Mouse (Mus musculus) neural tube, embryonic 11.5 days (tissue): Measurements from ENCODE around the gene Tgfbi. TPM values are rescaled to one million over a fixed set of nuclear protein-coding genes. Genes with fewer than 3 reads are reported as not detected.

Source experiments
- ATAC-seq: fragments of 200-750 bp; cut with Nextera tagmentation; 2 replicates; pipeline ENCODE4 v1.8.0; 2017; ENCODE audit warnings: moderate number of reproducible peaks, mild to moderate bottlenecking, moderate TSS enrichment, moderate library complexity; ENCODE audit not compliant: insufficient read depth, low FRiP score, low TSS enrichment
- DNase-seq: peaks from one replicate; pipeline ENCODE4 v3.0.0-alpha.2; 2015; ENCODE audit warnings: low spot score
- H3K27ac ChIP-seq: fragments of 300-500 bp; sonication (generic); 2 replicates; pipeline ENCODE4 v1.5.1; 2014; ENCODE audit warnings: low read depth, mild to moderate bottlenecking, low read length
- H3K27me3 ChIP-seq: fragments of 300-500 bp; sonication (generic); 2 replicates; pipeline ENCODE4 v1.6.1; 2014; ENCODE audit warnings: mild to moderate bottlenecking, low read length, mixed read lengths; ENCODE audit not compliant: control insufficient read depth, insufficient read depth
- H3K36me3 ChIP-seq: fragments of 300-500 bp; sonication (generic); 2 replicates; pipeline ENCODE4 v1.6.1; 2014; ENCODE audit warnings: mild to moderate bottlenecking, low read length, moderate library complexity, mixed read lengths; ENCODE audit not compliant: control insufficient read depth, insufficient read depth
- H3K4me1 ChIP-seq: fragments of 300-500 bp; sonication (generic); 2 replicates; pipeline ENCODE4 v1.6.1; 2014; ENCODE audit warnings: low read length, mixed read lengths; ENCODE audit not compliant: control insufficient read depth, insufficient read depth
- H3K4me2 ChIP-seq: fragments of 300-500 bp; sonication (generic); 2 replicates; pipeline ENCODE4 v1.6.1; 2014; ENCODE audit warnings: low read depth, mild to moderate bottlenecking, moderate library complexity
- H3K4me3 ChIP-seq: fragments of 300-500 bp; sonication (generic); 2 replicates; pipeline ENCODE4 v1.5.1; 2014; ENCODE audit warnings: low read depth, low read length
- H3K9ac ChIP-seq: fragments of 300-500 bp; sonication (generic); 2 replicates; pipeline ENCODE4 v1.6.1; 2014; ENCODE audit warnings: mild to moderate bottlenecking, low read length
- H3K9me3 ChIP-seq: fragments of 300-500 bp; sonication (generic); 2 replicates; pipeline ENCODE4 v1.6.1; 2016; ENCODE audit warnings: low read length; ENCODE audit not compliant: control insufficient read depth
- WGBS: fragments of 180-500 bp; shearing (Covaris S2); extraction: QIAGEN DNeasy Blood & Tissue Kit; methylation state at CpG from one replicate; pipeline ENCODE4 v1.1.7; 2014; 5-methylcytosine and 5-hydroxymethylcytosine counted together
- polyA plus RNA-seq: library from polyadenylated mRNA; unstranded; fragments of >200 nt; fragmentation: Nextera tagmentation; extraction: Ambion mirVana; gene quantifications from 2 replicates; pipeline ENCODE4 v1.2.1, GENCODE M21; 2014

Tgfbi gene
- polyA plus RNA-seq, 1 experiment from 2014 or later: 50.6 TPM

DNA sequence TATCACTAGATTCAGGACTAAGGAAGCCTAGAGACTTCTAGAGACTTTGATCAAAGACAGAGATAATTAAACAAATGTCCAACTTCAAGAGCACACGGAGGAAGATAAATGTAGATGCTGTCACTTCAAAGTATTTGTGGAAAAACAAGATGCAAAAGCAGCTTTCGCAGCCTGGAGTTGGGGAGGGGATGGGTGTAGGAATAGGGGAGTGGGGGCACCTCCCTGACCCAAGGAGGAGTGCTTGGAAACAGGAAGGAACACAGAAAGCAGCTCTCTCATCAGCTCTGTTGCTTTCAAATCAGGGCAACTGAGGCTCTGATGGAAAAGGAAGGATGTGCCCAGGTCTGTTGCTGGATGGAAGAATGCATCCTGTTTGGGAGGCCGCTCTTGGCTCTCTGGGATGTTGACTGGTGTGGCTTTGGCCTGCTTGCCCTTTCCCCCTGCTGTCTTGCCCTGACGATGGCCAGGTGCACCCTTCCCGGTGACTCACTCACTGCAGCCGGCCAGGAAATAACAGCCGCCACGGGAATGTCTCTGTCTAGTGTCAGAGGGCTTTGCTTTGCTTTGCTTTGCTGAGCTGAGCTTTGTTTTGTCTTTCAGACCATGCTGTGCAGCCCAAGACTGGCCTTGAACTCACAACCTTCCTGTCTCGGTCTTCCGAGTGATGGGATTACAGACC is 69.6 kb downstream of the Tgfbi start:
- ATAC-seq (no peak), DNase-seq (no peak)
- Histone ChIP-seq H3K36me3 (no peaks in the 10 kb centered on the region), H3K27ac (no peak overlapping the region), H3K4me3 (no peak overlapping the region), H3K4me2 (no peak overlapping the region), H3K27me3 (no peaks in the 10 kb centered on the region), H3K4me1 (no peaks in the 10 kb centered on the region; the same call in 1 of the 2 replicates), H3K9ac (no peak overlapping the region), H3K9me3 (no peaks in the 10 kb centered on the region)
- 62% methylated on average over 10 of the region's 10 CpGs for WGBS

DNA sequence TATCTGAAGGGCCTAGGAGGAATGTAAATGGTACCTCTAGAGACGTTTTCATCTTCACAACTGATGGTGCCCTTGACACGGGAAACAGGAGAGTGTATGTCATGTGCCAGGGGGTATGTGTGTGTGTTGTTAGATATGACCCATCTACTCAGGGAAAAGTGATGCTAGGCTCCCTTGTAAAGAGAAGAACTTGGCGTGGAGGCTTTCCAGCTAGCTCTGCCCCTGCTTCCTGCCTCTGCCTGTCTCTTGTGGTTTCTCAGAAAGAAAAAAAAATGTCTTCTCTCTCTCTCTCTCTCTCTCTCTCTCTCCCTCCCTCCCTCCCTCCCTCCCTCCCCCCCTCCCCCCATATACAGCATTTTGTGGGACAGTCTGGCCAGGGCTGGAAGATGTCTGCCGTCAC is 72.6 kb downstream of the Tgfbi start:
- no peak overlapping the region for H3K4me2 ChIP-seq

DNA sequence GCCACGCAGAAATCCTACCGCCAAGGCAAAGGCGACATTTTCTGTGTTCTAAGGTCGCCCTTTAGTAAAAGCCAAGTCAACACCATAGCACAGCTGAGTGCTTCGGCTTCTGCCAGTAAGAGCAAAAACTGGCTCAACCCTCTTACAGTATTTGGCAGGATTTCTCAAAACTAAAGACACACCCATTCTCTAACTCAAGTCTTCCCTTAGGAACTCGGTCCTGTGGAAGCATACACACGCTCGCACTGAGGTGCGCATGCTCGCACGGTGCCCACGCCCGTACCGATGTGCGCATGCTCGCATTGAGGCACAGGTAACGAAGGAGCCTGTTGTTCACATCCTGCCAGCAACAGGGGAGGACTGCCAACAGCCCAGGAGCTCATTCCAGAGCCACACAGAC is 73.0 kb downstream of the Tgfbi start:
- no peak for DNase-seq
- H3K4me3 ChIP-seq: no peak overlapping the region
- no peak overlapping the region for H3K4me2 ChIP-seq
- no peak for ATAC-seq
- 86% methylated on average over 17 of the region's 17 CpGs for WGBS
- H3K9me3 ChIP-seq: no peaks in the 10 kb centered on the region
- H3K36me3 ChIP-seq: no peaks in the 10 kb centered on the region
- no peaks in the 10 kb centered on the region for H3K27me3 ChIP-seq
- H3K9ac ChIP-seq: no peak overlapping the region
- no peaks in the 10 kb centered on the region; the same call in 1 of the 2 replicates for H3K4me1 ChIP-seq
- no peak overlapping the region for H3K27ac ChIP-seq

More for the DNA sequence above, 72.6 kb downstream of the Tgfbi start:
- H3K4me3 ChIP-seq: no peak overlapping the region
- H3K4me1 ChIP-seq: no peaks in the 10 kb centered on the region; the same call in 1 of the 2 replicates
- H3K27me3 ChIP-seq: no peaks in the 10 kb centered on the region
- DNase-seq (no peak), ATAC-seq (no peak)
- no peaks in the 10 kb centered on the region for H3K36me3 ChIP-seq
- H3K27ac ChIP-seq: no peak overlapping the region
- H3K9me3 ChIP-seq: no peaks in the 10 kb centered on the region
- WGBS: 75% methylated on average over 4 of the region's 4 CpGs
- H3K9ac ChIP-seq: no peak overlapping the region

DNA sequence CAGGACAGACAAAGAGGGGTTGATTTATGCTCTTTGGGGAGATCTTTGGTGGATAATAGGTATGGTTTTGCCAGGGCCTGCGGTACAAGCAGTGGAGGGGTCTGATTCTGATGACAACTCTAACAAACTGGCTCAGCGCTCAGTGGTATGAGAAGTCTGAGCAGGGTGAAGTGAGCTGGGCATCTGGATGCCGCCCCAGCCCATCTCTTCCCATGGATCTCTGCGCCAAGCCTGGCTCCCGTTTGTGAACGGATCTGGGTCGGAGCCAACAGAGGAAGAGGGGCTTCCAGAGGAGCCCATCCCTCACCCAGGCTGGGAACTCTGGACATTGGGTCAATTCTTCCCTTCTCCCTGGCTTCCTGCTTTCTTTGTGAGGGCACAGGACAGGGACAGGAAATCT is 74.0 kb downstream of the Tgfbi start:
- ATAC-seq (no peak), DNase-seq (no peak)
- H3K27ac ChIP-seq: no peak overlapping the region
- H3K27me3 ChIP-seq: no peaks in the 10 kb centered on the region
- H3K4me3 ChIP-seq: no peak overlapping the region
- H3K4me2 ChIP-seq: no peak overlapping the region
- H3K9me3 ChIP-seq: no peaks in the 10 kb centered on the region
- no peak overlapping the region for H3K9ac ChIP-seq
- H3K36me3 ChIP-seq: no peaks in the 10 kb centered on the region
- H3K4me1 ChIP-seq: no peaks in the 10 kb centered on the region; the same call in 1 of the 2 replicates
- 87% methylated on average over 7 of the region's 7 CpGs for WGBS

Other genes starting within 250 kb of the Tgfbi start
- gene Gm3045, start 182.9 kb upstream of the Tgfbi start, polyA plus RNA-seq: not detected in 2 replicates
- 0.07 TPM in 1 of 2 replicates, not detected in the other for gene Slc25a48, start 171.2 kb upstream of the Tgfbi start, polyA plus RNA-seq
- gene Il9, start 127.3 kb upstream of the Tgfbi start, polyA plus RNA-seq: not detected in 2 replicates
- 3.1 and 3.6 TPM in 2 replicates for gene Fbxl21, start 87.1 kb upstream of the Tgfbi start, polyA plus RNA-seq
- not detected in 2 replicates for gene Lect2, start 61.0 kb upstream of the Tgfbi start, polyA plus RNA-seq
- gene Smad5, start 93.5 kb downstream of the Tgfbi start, polyA plus RNA-seq: 56.4 and 58.9 TPM in 2 replicates
- not detected in 2 replicates for gene Gm45623, start 144.3 kb downstream of the Tgfbi start, polyA plus RNA-seq